Mouse (Mus musculus) lung, adult 2 months (tissue): ENCODE results near the gene Prkch. TPM values are rescaled to one million over a fixed set of nuclear protein-coding genes. Genes with fewer than 3 reads are reported as not detected.

Experiments used
- DNase-seq: peaks from one replicate; pipeline ENCODE4 v3.0.0; 2022
- H3K4me1 ChIP-seq: fragments of 200-500 bp; 2 replicates; pipeline ENCODE4 v1.6.1; 2011; ENCODE audit warnings: low read length; ENCODE audit not compliant: control insufficient read depth, insufficient read depth
- H3K4me3 ChIP-seq: fragments of 200-500 bp; replicated peaks from 2 replicates; pipeline ENCODE3; 2011; ENCODE audit warnings: low read depth, mild to moderate bottlenecking, control low read depth, low read length; ENCODE audit errors: extremely low read depth
- CTCF ChIP-seq: fragments of 200-500 bp; IDR thresholded peaks from 2 replicates; pipeline ENCODE4 v1.5.1; 2011; ENCODE audit warnings: mild to moderate bottlenecking, low read length, control low read depth; ENCODE audit not compliant: insufficient read depth
- POLR2A ChIP-seq: fragments of 200-500 bp; IDR thresholded peaks from 2 replicates; pipeline ENCODE4 v1.6.1; 2011; ENCODE audit warnings: low read depth, mild to moderate bottlenecking, control low read depth, low read length, borderline replicate concordance; ENCODE audit errors: extremely low read depth
- WGBS: fragments of 180-500 bp; shearing (Covaris S2); methylation state at CpG from one replicate; pipeline ENCODE4 v1.1.7; 2018; 5-methylcytosine and 5-hydroxymethylcytosine counted together
- polyA plus RNA-seq: library from polyadenylated mRNA; depleted of rRNA; stranded (reverse); fragments of >200 nt; gene quantifications from 2 replicates; pipeline ENCODE4 v1.2.3, GENCODE M21; 2012

Prkch gene
- polyA plus RNA-seq, 1 experiment = 41.8 TPM

DNA sequence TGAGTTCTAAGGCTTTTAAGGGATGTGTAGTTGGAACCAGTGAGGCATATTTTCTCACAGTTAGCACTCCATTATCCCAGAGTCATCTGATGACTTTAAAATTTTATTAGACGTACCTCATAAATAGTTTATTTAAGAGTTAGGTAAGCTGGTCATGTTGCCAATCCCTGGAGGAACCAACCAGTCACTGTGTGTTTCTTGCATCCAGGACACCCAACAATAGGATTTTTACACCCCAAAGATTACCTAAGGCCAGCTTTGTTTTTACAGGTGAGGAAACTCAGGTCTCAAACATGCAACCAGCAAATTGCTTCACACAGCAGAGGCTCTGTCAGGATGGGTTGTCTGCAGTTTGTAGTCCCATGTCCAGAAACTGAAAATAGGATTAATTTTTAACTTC lies 142.4 kb downstream of the Prkch start:
- Histone ChIP-seq H3K4me1 (no peaks in the 10 kb centered on the region), H3K4me3 (no peak overlapping the region)
- TF ChIP-seq CTCF (no peak), POLR2A (no peak)
- 79% methylated on average over 1 of the region's 1 CpGs for WGBS
- no peak for DNase-seq

- TF ChIP-seq CTCF (no peak), POLR2A (no peak)
- no peak for DNase-seq
- H3K4me1 ChIP-seq = peaks cover 4% of the 10 kb centered on the region
- no peak overlapping the region for H3K4me3 ChIP-seq
- WGBS = 70% methylated on average over 4 of the region's 4 CpGs
These were observed 146.0 kb downstream of the Prkch start for GRCm38 (mm10) chr12:73730603-73731002.

- WGBS = 87% methylated on average over 5 of the region's 5 CpGs
- TF ChIP-seq POLR2A = no peak
- TF ChIP-seq CTCF = no peak
- peaks cover 4% of the 10 kb centered on the region for H3K4me1 ChIP-seq
- no peak overlapping the region for H3K4me3 ChIP-seq
- no peak for DNase-seq
These were observed 146.5 kb downstream of the Prkch start for GRCm38 (mm10) chr12:73731093-73731492.

DNA sequence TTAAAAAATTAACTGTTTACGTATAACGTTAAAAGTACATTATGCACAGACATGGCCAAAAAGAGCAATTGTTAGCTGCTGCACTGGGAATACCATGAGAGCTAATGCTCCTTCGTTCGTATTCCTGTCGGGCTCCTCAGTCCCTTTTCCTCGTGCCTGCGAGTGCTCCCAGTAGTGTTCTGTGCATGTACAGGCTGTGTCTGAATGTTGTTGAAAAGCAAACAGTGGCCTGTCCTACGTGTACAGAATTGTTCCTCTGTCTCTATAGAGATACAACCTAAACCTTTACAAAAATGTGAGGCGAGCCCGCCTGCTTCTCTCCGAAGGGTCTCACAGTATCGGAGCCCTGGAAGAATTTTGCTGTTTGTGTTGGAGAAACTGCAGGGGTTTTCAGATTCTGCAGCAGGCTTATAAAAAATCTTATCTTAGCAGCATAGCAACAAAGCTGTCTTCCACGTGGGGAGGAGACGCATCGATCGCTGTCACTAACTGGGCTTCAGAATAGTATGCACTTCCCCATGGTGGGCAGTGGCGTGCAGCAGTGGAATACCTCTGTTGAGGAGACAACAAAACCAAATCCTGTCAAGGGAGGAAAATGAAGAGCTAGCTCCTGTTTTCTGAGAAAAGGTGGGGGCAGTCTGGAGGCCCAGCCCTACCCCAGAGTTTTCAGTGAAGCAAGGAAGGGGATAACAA lies 147.4 kb downstream of the Prkch start:
- Histone ChIP-seq H3K4me3 (no peak overlapping the region), H3K4me1 (peaks cover 4% of the 10 kb centered on the region)
- 73% methylated on average over 17 of the region's 17 CpGs for WGBS
- no peak for DNase-seq
- TF ChIP-seq CTCF = no peak
- no peak for TF ChIP-seq POLR2A

DNA sequence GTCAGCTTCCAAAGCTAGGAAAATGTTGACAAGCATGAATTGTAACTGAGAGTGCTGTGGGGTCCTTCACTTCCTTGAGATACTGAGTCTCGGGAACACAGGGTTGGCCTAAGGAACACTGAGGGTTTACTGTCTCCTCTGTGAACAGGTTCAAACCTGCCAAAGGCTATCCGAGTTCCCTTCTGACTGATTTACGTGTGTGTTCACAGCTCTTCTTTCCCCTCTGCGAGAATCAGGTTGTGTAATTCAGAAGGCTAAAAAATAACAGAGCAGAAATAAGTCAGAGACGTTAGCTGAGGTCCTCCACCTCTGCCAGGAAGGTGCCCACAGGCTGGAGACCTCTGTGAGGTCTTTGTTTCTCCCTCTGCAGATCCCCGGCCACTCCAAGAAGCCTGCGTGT lies 148.3 kb downstream of the Prkch start:
- no peak for DNase-seq
- H3K4me1 ChIP-seq = peaks cover 4% of the 10 kb centered on the region
- 63% methylated on average over 7 of the region's 7 CpGs for WGBS
- H3K4me3 ChIP-seq = no peak overlapping the region
- no peak for TF ChIP-seq POLR2A
- TF ChIP-seq CTCF = no peak

- no peak overlapping the region for H3K4me3 ChIP-seq
- TF ChIP-seq CTCF = no peak
- TF ChIP-seq POLR2A = no peak
- H3K4me1 ChIP-seq = peaks cover 12% of the 10 kb centered on the region
- DNase-seq = no peak
- whole genome bisulfite sequencing = 78% methylated on average over 3 of the region's 3 CpGs
These were observed 152.3 kb downstream of the Prkch start for GRCm38 (mm10) chr12:73736931-73737330.

GRCm38 (mm10) chr12:73739611-73740219 lies 155.1 kb downstream of the Prkch start:
- TF ChIP-seq CTCF = no peak
- TF ChIP-seq POLR2A = no peak
- H3K4me3 ChIP-seq = no peak overlapping the region
- peaks cover 8% of the 10 kb centered on the region for H3K4me1 ChIP-seq
- DNase-seq = no peak
- 75% methylated on average over 6 of the region's 6 CpGs for WGBS

GRCm38 (mm10) chr12:73742577-73742976 lies 158.0 kb downstream of the Prkch start:
- DNase-seq = no peak
- TF ChIP-seq CTCF = no peak
- TF ChIP-seq POLR2A = no peak
- Histone ChIP-seq H3K4me1 (peaks cover 8% of the 10 kb centered on the region), H3K4me3 (no peak overlapping the region)
- WGBS = 59% methylated on average over 3 of the region's 3 CpGs

DNA sequence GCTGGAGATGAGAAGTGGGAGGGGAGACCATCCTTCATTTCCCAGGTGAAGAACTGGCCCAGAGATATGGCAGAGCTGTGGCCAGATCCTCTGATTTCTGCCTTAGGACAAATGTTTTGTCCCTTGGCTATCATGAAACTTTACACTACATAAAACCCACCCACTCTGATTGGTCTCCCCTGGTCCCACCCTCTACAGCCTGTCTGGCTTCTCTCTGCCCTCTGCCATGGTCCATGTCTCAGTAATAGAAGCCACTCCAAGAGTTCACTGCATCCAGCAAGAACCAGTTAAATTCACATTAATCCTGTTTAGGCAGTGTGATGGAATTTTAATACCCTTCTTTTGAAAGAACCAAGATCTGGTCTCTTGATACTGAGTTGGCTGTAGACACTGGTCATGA lies 158.5 kb downstream of the Prkch start:
- DNase-seq = no peak
- TF ChIP-seq CTCF = no peak
- Histone ChIP-seq H3K4me3 (no peak overlapping the region), H3K4me1 (peaks cover 8% of the 10 kb centered on the region)

- no peaks in the 10 kb centered on the region for H3K4me1 ChIP-seq
- 89% methylated on average over 6 of the region's 6 CpGs for WGBS
- H3K4me3 ChIP-seq = no peak overlapping the region
- DNase-seq = no peak
- TF ChIP-seq CTCF (no peak), POLR2A (no peak)
These were observed 161.5 kb downstream of the Prkch start for GRCm38 (mm10) chr12:73746072-73746471.

- DNase-seq = no peak
- Histone ChIP-seq H3K4me3 (no peak overlapping the region), H3K4me1 (no peaks in the 10 kb centered on the region)
- no peak for TF ChIP-seq CTCF
- 97% methylated on average over 3 of the region's 3 CpGs for WGBS
These were observed 163.8 kb downstream of the Prkch start for GRCm38 (mm10) chr12:73748373-73748772.
